Mouse (Mus musculus) limb, embryonic 13.5 days (tissue): ENCODE results near the gene Agk. TPM values are rescaled to one million over a fixed set of nuclear protein-coding genes. Genes with fewer than 3 reads are reported as not detected.

ENCODE experiments used
- ATAC-seq: fragments of 200-750 bp; cut with Nextera tagmentation; 2 replicates; pipeline ENCODE4 v1.8.0; 2017; ENCODE audit warnings: low read depth, moderate number of reproducible peaks, moderate TSS enrichment; ENCODE audit not compliant: low FRiP score
- H3K27ac ChIP-seq: fragments of 300-500 bp; sonication (generic); 2 replicates; pipeline ENCODE4 v1.5.1; 2015; ENCODE audit warnings: inconsistent platforms, mild to moderate bottlenecking, moderate library complexity
- H3K27me3 ChIP-seq: fragments of 300-500 bp; sonication (generic); 2 replicates; pipeline ENCODE4 v1.6.1; 2015; ENCODE audit warnings: mild to moderate bottlenecking, inconsistent platforms
- H3K36me3 ChIP-seq: fragments of 300-500 bp; sonication (generic); 2 replicates; pipeline ENCODE4 v1.6.1; 2015; ENCODE audit warnings: inconsistent platforms, mild to moderate bottlenecking, moderate library complexity
- H3K4me1 ChIP-seq: fragments of 300-500 bp; sonication (generic); 2 replicates; pipeline ENCODE4 v1.6.1; 2015; ENCODE audit warnings: inconsistent platforms
- H3K4me2 ChIP-seq: fragments of 300-500 bp; sonication (generic); replicated peaks from 2 replicates; pipeline ENCODE4 v1.6.1; 2015; ENCODE audit warnings: inconsistent platforms, mild to moderate bottlenecking, moderate library complexity
- H3K4me3 ChIP-seq: fragments of 300-500 bp; sonication (generic); 2 replicates; pipeline ENCODE4 v1.5.1; 2015; ENCODE audit warnings: moderate library complexity, mild to moderate bottlenecking, inconsistent platforms
- H3K9ac ChIP-seq: fragments of 300-500 bp; sonication (generic); 2 replicates; pipeline ENCODE4 v1.6.1; 2015; ENCODE audit warnings: mild to moderate bottlenecking, inconsistent platforms
- H3K9me3 ChIP-seq: fragments of 300-500 bp; sonication (generic); 2 replicates; pipeline ENCODE4 v1.6.1; 2016; ENCODE audit warnings: inconsistent platforms
- WGBS: fragments of 180-500 bp; shearing (Covaris S2); methylation state at CpG from one replicate; pipeline ENCODE4 v1.1.7; 2015; 5-methylcytosine and 5-hydroxymethylcytosine counted together
- polyA plus RNA-seq: library from polyadenylated mRNA; unstranded; fragments of >200 nt; fragmentation: Nextera tagmentation; extraction: Ambion mirVana; gene quantifications from 2 replicates; pipeline ENCODE4 v1.2.1, GENCODE M21; 2015

The Agk gene
- polyA plus RNA-seq, 1 experiment from 2014 or later: 46.9 TPM

DNA sequence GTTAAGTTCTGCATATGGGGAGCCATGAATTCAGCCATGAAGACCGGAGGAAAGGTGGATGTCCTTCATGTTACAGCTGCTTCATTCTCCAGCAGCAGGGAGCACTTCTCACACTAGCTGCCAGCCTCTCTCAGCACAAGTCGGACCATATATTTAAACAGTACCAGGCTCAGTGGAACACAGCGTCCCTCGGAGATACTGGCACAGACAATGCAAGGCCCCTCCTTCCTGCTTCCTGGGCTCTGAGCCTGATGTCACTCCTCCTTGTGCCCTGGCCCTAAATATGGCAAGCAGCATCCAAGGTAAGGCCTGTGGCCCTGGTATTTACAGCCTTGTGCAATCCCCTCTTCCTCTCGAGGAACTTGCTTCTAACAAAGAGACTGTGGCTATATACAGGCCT is 90.8 kb downstream of the Agk start:
- ATAC-seq: no peak
- H3K4me3 ChIP-seq: no peak overlapping the region

DNA sequence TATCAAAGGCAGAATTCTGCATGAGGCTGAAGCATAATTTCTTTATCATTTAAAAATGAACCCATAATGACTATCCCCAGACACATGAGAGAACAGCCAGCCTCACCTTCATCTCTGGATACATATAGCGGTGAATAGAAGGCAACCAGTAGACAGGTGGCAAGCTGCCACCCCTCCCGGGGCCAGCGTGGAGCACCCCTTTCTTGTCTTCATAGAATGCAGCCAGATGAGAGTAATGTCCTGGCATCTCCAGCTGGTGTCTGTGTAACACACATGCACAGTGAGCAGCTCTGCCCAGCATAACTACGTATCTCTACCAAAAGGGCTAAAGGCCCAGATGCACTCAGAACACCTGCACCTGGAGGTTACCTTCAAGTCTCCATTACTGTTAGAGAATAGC is 93.4 kb downstream of the Agk start:
- Histone ChIP-seq H3K27me3 (no peaks in the 10 kb centered on the region), H3K4me1 (no peaks in the 10 kb centered on the region), H3K36me3 (peaks cover 20% of the 10 kb centered on the region), H3K9ac (no peak overlapping the region), H3K4me3 (no peak overlapping the region), H3K9me3 (no peaks in the 10 kb centered on the region), H3K4me2 (no peak overlapping the region), H3K27ac (no peak overlapping the region)
- no peak for ATAC-seq
- 90% methylated on average over 4 of the region's 4 CpGs for WGBS

More for the DNA sequence above, 90.8 kb downstream of the Agk start:
- peaks cover 19% of the 10 kb centered on the region for H3K36me3 ChIP-seq
- no peak overlapping the region for H3K4me2 ChIP-seq
- no peaks in the 10 kb centered on the region for H3K4me1 ChIP-seq
- WGBS: 80% methylated on average over 5 of the region's 5 CpGs
- H3K9me3 ChIP-seq: no peaks in the 10 kb centered on the region
- H3K27me3 ChIP-seq: no peaks in the 10 kb centered on the region
- no peak overlapping the region for H3K27ac ChIP-seq
- no peak overlapping the region for H3K9ac ChIP-seq

- H3K27me3 ChIP-seq: no peaks in the 10 kb centered on the region
- H3K27ac ChIP-seq: no peak overlapping the region
- no peak overlapping the region for H3K4me3 ChIP-seq
- H3K9ac ChIP-seq: no peak overlapping the region
- ATAC-seq: no peak
- peaks cover 20% of the 10 kb centered on the region for H3K36me3 ChIP-seq
- no peaks in the 10 kb centered on the region for H3K9me3 ChIP-seq
- H3K4me1 ChIP-seq: no peaks in the 10 kb centered on the region
- H3K4me2 ChIP-seq: no peak overlapping the region
- 93% methylated on average over 6 of the region's 6 CpGs for WGBS
Observed at GRCm38 (mm10) chr6:40421099-40421498, 96.1 kb downstream of the Agk start.

GRCm38 (mm10) chr6:40423013-40423412 is 98.0 kb downstream of the Agk start:
- WGBS: 64% methylated on average over 1 of the region's 1 CpGs
- no peak overlapping the region for H3K4me2 ChIP-seq
- H3K4me1 ChIP-seq: no peaks in the 10 kb centered on the region
- no peak overlapping the region for H3K9ac ChIP-seq
- no peak overlapping the region for H3K4me3 ChIP-seq
- H3K27me3 ChIP-seq: no peaks in the 10 kb centered on the region
- no peak for ATAC-seq
- H3K9me3 ChIP-seq: no peaks in the 10 kb centered on the region
- no peak overlapping the region for H3K27ac ChIP-seq
- peaks cover 20% of the 10 kb centered on the region for H3K36me3 ChIP-seq

GRCm38 (mm10) chr6:40423774-40424173 is 98.8 kb downstream of the Agk start:
- H3K4me3 ChIP-seq: no peak overlapping the region
- no peak for ATAC-seq
- peaks cover 14% of the 10 kb centered on the region for H3K36me3 ChIP-seq
- H3K27me3 ChIP-seq: no peaks in the 10 kb centered on the region
- no peaks in the 10 kb centered on the region for H3K4me1 ChIP-seq
- no peak overlapping the region for H3K9ac ChIP-seq
- H3K27ac ChIP-seq: no peak overlapping the region
- 72% methylated on average over 1 of the region's 1 CpGs for WGBS
- no peaks in the 10 kb centered on the region for H3K9me3 ChIP-seq
- H3K4me2 ChIP-seq: no peak overlapping the region

DNA sequence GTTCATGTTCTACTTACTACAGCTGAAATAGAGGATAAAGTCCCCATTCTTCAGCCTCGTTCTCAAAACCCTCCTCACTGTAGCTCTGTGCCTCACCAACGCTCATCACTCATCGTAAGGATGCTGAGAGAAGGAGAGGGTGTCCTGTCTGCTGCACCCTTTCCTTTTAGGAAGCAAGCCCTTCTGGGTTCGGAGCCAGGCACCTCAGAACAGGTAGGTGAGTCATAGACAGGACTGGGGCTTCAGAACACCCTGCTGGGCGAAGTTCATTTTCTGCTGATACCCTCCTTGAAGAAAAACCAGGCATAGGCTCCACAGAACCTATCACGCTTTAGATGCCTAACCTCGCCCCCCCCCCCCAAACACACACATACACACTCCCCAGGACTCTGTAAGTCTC is 102.5 kb downstream of the Agk start:
- Histone ChIP-seq H3K27me3 (no peaks in the 10 kb centered on the region), H3K9ac (no peak overlapping the region), H3K36me3 (no peaks in the 10 kb centered on the region), H3K4me1 (peaks cover 7% of the 10 kb centered on the region; the same call in 1 of the 2 replicates), H3K4me3 (no peak overlapping the region), H3K27ac (no peak overlapping the region), H3K4me2 (no peak overlapping the region), H3K9me3 (no peaks in the 10 kb centered on the region)
- no peak for ATAC-seq
- WGBS: 80% methylated on average over 7 of the region's 7 CpGs

- H3K27me3 ChIP-seq: no peaks in the 10 kb centered on the region
Observed at GRCm38 (mm10) chr6:40428696-40429095, 103.7 kb downstream of the Agk start.

GRCm38 (mm10) chr6:40429521-40429931 is 104.6 kb downstream of the Agk start:
- Histone ChIP-seq H3K9ac (no peak overlapping the region), H3K27ac (no peak overlapping the region), H3K9me3 (no peaks in the 10 kb centered on the region), H3K27me3 (no peaks in the 10 kb centered on the region), H3K4me1 (peaks cover 17% of the 10 kb centered on the region), H3K4me3 (no peak overlapping the region), H3K4me2 (no peak overlapping the region), H3K36me3 (no peaks in the 10 kb centered on the region)
- no peak for ATAC-seq
- WGBS: 85% methylated on average over 4 of the region's 4 CpGs

More at GRCm38 (mm10) chr6:40428696-40429095, 103.7 kb downstream of the Agk start:
- 76% methylated on average over 3 of the region's 3 CpGs for WGBS
- H3K9ac ChIP-seq: no peak overlapping the region
- H3K4me1 ChIP-seq: peaks cover 11% of the 10 kb centered on the region; the same call in 1 of the 2 replicates
- no peak overlapping the region for H3K4me3 ChIP-seq
- ATAC-seq: no peak
- H3K27ac ChIP-seq: no peak overlapping the region
- no peaks in the 10 kb centered on the region for H3K9me3 ChIP-seq
- no peak overlapping the region for H3K4me2 ChIP-seq
- H3K36me3 ChIP-seq: no peaks in the 10 kb centered on the region

GRCm38 (mm10) chr6:40430251-40430650 is 105.3 kb downstream of the Agk start:
- Histone ChIP-seq H3K4me3 (no peak overlapping the region), H3K4me1 (peaks cover 22% of the 10 kb centered on the region), H3K9me3 (no peaks in the 10 kb centered on the region), H3K4me2 (no peak overlapping the region), H3K27ac (no peak overlapping the region), H3K27me3 (no peaks in the 10 kb centered on the region), H3K36me3 (no peaks in the 10 kb centered on the region), H3K9ac (no peak overlapping the region)
- 91% methylated on average over 3 of the region's 3 CpGs for WGBS
- ATAC-seq: no peak

DNA sequence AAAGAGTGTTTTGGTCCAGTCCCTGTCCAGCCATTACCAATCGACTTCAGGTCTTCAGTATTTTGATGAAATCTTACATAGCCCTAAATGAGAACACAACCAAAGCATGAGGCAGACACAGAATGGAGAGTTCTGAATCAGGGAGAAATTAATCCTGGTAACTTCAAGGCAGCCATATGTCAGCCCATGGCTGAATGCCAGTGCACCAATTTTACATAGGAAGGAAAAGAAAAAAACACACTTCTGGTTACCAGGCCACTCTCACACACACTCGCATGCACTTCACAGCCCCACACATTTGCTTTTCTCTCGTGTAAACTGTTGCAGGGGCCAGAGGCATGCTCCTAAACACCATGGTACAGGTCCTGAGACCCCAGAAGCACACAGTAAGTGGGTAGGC is 105.9 kb downstream of the Agk start:
- 66% methylated on average over 3 of the region's 3 CpGs for WGBS
- ATAC-seq: no peak
- no peak overlapping the region for H3K4me2 ChIP-seq
- H3K4me1 ChIP-seq: peaks cover 22% of the 10 kb centered on the region
- no peak overlapping the region for H3K9ac ChIP-seq
- no peaks in the 10 kb centered on the region for H3K9me3 ChIP-seq
- no peak overlapping the region for H3K27ac ChIP-seq
- no peaks in the 10 kb centered on the region for H3K27me3 ChIP-seq
- no peak overlapping the region for H3K4me3 ChIP-seq
- no peaks in the 10 kb centered on the region for H3K36me3 ChIP-seq

- no peak overlapping the region for H3K4me3 ChIP-seq
- no peak overlapping the region for H3K4me2 ChIP-seq
- H3K27me3 ChIP-seq: no peaks in the 10 kb centered on the region
- H3K9ac ChIP-seq: no peak overlapping the region
- no peak overlapping the region for H3K27ac ChIP-seq
- peaks cover 22% of the 10 kb centered on the region for H3K4me1 ChIP-seq
- no peaks in the 10 kb centered on the region for H3K9me3 ChIP-seq
- 60% methylated on average over 4 of the region's 4 CpGs for WGBS
- no peak for ATAC-seq
- no peaks in the 10 kb centered on the region for H3K36me3 ChIP-seq
Observed at GRCm38 (mm10) chr6:40431356-40431755, 106.4 kb downstream of the Agk start.

- no peak for ATAC-seq
- no peak overlapping the region for H3K27ac ChIP-seq
- no peak overlapping the region for H3K4me3 ChIP-seq
- H3K9me3 ChIP-seq: no peaks in the 10 kb centered on the region
- no peak overlapping the region for H3K9ac ChIP-seq
- no peaks in the 10 kb centered on the region for H3K36me3 ChIP-seq
- no peaks in the 10 kb centered on the region for H3K27me3 ChIP-seq
- H3K4me1 ChIP-seq: peaks cover 22% of the 10 kb centered on the region
- H3K4me2 ChIP-seq: no peak overlapping the region
Observed at GRCm38 (mm10) chr6:40431812-40432211, 106.8 kb downstream of the Agk start.

DNA sequence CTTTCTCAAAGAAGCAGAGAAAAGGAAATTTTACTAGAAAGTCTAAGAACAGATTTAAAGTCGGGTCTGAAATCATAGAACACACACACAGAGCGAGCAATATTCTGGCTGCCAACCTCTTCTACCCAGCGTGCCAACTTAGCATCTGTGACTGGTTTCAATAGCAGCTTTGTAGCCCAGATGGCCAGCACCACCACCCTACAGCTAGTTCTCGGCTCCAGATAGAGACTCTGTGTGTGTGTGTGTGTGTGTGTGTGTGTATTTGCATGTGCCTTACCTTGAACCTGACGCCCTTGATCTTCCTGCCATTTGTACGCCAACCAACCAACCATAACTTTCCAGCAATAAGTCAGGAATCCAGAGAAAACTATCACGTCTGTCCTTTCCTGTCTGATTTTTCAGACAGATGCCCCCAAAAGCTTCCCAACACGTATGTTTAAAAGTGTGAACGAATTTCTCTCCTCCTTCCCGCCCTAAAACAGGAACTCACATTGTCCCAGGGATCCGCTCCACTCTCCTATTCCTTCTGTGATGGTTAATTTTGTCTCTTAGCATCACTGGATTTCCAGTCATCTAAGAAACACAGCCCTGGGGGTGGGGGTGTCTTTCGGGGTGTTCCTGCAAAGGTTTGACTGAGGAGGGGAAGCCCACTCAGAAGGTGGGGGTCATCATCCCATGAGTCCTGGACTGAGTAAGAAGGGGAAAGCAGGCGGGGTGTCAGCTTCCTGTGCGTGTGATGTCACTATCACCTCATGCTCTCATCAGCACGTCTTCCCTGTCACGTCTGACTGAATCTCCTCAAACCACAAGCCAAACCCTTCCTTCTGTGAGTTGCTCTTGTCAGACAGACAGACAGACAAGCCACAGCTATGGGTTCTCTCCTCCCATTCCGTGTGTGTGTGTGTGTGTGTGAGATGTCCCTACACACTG is 107.6 kb downstream of the Agk start:
- WGBS: 86% methylated on average over 17 of the region's 17 CpGs
- H3K27ac ChIP-seq: no peak overlapping the region
- H3K9ac ChIP-seq: no peak overlapping the region
- H3K4me3 ChIP-seq: no peak overlapping the region
- no peaks in the 10 kb centered on the region for H3K9me3 ChIP-seq
- ATAC-seq: no peak
- no peaks in the 10 kb centered on the region for H3K36me3 ChIP-seq
- H3K27me3 ChIP-seq: peaks cover 2% of the 10 kb centered on the region; the same call in 1 of the 2 replicates
- H3K4me2 ChIP-seq: no peak overlapping the region
- peaks cover 22% of the 10 kb centered on the region for H3K4me1 ChIP-seq
